Mouse (Mus musculus): Measurements from ENCODE around the gene Tcstv3. TPM values are rescaled to one million over a fixed set of nuclear protein-coding genes. Genes with fewer than 3 reads are reported as not detected.

Gene Tcstv3
- not detected for total RNA-seq (2023)

DNA sequence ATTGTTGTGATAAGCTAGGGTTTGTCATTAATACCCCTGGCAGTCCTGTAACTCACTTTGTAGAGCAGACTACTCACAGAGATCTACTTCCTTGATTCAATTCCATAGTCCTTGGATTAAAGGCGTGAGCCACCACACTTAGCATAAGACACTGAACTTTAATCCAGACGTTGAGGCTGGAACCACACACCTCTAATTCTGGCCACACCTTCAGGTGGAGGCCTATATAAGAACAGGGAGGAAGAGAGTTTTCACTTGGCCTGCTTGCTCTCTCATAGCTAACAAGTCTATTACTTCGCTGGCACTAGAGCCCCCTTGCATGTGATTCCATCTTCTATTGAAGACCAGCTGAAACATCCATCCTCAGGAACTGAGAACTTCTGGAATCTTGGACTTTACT lies at the start of gene Tcstv3:
Gene Tcstv3 (plus strand): TSS at position 301 of the 400 bp plus-strand sequence.

DNA sequence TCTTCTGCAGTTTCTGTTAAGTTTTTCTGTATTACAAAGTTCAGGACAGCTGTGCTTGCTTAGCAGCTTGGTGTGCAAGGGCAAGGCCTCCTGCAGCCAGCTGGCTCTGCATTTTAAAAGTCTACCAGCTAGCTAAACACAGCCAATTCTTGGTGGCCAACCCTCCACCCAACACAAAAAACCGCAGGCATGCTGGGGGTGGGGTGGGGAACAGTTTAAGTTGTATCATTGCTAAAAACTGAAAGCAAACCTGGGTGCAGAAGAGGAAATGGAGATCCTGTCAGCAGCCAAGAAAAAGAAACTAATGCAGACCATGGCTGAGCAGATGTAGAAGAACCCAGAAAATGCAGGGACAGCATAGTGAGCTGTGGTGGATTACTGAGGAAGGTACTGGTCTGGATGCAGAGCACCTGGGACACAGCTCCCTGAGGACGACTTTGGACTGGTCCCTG lies 16.7 kb upstream of the Tcstv3 start, which contains the start of gene BC147527:
Gene BC147527 (plus strand): TSS at position 402 of the 452 bp plus-strand sequence.

Other genes with a start within 250 kb of the Tcstv3 start
- not detected for gene Gm20767, start 176.6 kb upstream of the Tcstv3 start, total RNA-seq (2023)
- gene Gm21818, start 144.4 kb upstream of the Tcstv3 start, total RNA-seq (2023), result not detected
- gene Gm21762, start 100.9 kb upstream of the Tcstv3 start, total RNA-seq (2023), result 1.6 TPM
- gene Gm21731, start 77.8 kb upstream of the Tcstv3 start, total RNA-seq (2023), result not detected
- gene AF067061, start 53.8 kb upstream of the Tcstv3 start, total RNA-seq (2023), result not detected
- gene BC147527, start 16.5 kb upstream of the Tcstv3 start, total RNA-seq (2023), result 5.4 TPM

Data from CD4-positive naive resting alpha-beta T cell, adult 76 days (primary cell).